Mouse (Mus musculus) liver, embryonic 12.5 days (tissue): ENCODE data around the gene C1ql4. TPM values are rescaled to one million over a fixed set of nuclear protein-coding genes. Genes with fewer than 3 reads are reported as not detected.

ENCODE experiments used
- ATAC-seq: fragments of 200-750 bp; cut with Nextera tagmentation; 2 replicates; pipeline ENCODE4 v1.8.0; 2017; ENCODE audit warnings: moderate number of reproducible peaks, mild to moderate bottlenecking, moderate library complexity
- H3K27ac ChIP-seq: fragments of 300-500 bp; sonication (generic); 2 replicates; pipeline ENCODE4 v1.5.1; 2016; ENCODE audit warnings: mild to moderate bottlenecking
- H3K27me3 ChIP-seq: fragments of 300-500 bp; sonication (generic); replicated peaks from 2 replicates; pipeline ENCODE4 v1.6.1; 2016; ENCODE audit warnings: mild to moderate bottlenecking, moderate library complexity
- H3K36me3 ChIP-seq: fragments of 300-500 bp; sonication (generic); 2 replicates; pipeline ENCODE4 v1.6.1; 2016; ENCODE audit warnings: mild to moderate bottlenecking, moderate library complexity
- H3K4me1 ChIP-seq: fragments of 300-500 bp; sonication (generic); 2 replicates; pipeline ENCODE4 v1.6.1; 2016
- H3K4me2 ChIP-seq: fragments of 300-500 bp; sonication (generic); 2 replicates; pipeline ENCODE4 v1.6.1; 2016; ENCODE audit warnings: mild to moderate bottlenecking, moderate library complexity
- H3K4me3 ChIP-seq: fragments of 300-500 bp; sonication (generic); 2 replicates; pipeline ENCODE4 v1.5.1; 2016; ENCODE audit warnings: mild to moderate bottlenecking, moderate library complexity
- H3K9ac ChIP-seq: fragments of 300-500 bp; sonication (generic); 2 replicates; pipeline ENCODE4 v1.6.1; 2016; ENCODE audit warnings: mild to moderate bottlenecking, moderate library complexity
- H3K9me3 ChIP-seq: fragments of 300-500 bp; sonication (generic); replicated peaks from 2 replicates; pipeline ENCODE4 v1.6.1; 2016; ENCODE audit warnings: mild to moderate bottlenecking, moderate library complexity
- WGBS: fragments of 180-500 bp; shearing (Covaris S2); methylation state at CpG from one replicate; pipeline ENCODE4 v1.1.7; 2016; ENCODE audit not compliant: insufficient replicate concordance; 5-methylcytosine and 5-hydroxymethylcytosine counted together
- polyA plus RNA-seq: library from polyadenylated mRNA; unstranded; fragments of >200 nt; fragmentation: Nextera tagmentation; extraction: Ambion mirVana; gene quantifications from 2 replicates; pipeline ENCODE4 v1.2.1, GENCODE M21; 2016

The C1ql4 gene
- polyA plus RNA-seq = 0.13 TPM in 1 of 2 replicates, not detected in the other

DNA sequence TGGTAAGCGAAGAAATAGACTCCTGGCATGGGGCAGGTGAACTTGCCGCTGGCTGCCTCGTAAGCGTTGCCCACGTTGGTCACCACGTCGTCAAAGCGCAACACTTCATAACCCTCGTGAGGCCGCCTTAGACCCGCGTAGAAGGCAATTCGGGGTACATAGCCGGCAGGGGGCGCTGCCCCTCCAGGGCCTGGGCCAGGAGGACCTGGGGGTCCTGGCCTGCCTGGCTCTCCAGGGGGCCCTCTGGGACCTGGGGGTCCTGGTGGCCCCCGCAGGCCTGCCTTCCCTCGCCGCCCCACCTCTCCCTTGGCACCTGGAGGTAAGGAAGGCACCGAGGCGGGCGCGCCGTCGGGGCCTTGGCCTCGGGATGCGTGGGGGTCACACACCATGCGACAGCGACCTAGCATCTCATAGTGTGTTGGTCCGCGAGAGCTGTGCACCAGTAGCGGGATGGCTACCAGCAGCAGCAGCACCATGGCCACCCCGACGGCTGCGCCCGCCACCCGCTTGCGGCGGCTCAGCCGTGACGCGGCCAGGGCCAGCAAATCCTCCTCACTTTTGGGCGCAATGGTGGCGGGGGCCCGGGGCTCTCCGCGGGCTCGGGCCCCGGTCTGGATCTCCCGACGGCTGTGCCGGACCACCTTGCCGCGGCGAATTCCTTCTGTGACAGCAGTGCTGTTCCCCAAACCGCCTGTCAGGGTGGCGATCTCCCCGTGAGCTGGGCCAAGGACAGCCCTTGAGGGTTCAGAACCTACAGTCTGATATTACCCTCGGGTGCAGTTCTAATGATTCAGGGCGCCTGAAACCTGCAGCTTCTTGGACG lies at the start of gene C1ql4:
TSS of gene C1ql4 (minus strand) at position 565 of the 823 bp plus-strand sequence.
- WGBS = 12% methylated on average over 58 of the region's 60 CpGs
- peak within 1 kb of the TSS; percentile 51 for H3K4me2 ChIP-seq
- peaks cover 30% of the 10 kb centered on the region for H3K4me1 ChIP-seq
- peaks cover 14% of the 10 kb centered on the region for H3K36me3 ChIP-seq
- H3K9ac ChIP-seq = no peak within 1 kb of the TSS
- no peaks in the 10 kb centered on the region for H3K9me3 ChIP-seq
- peak within 1 kb of the TSS; percentile 26 for H3K4me3 ChIP-seq
- H3K27ac ChIP-seq = no peak within 1 kb of the TSS
- peak; percentile 24; the same call in 1 of the 2 replicates for ATAC-seq
- peaks cover 96% of the 10 kb centered on the region for H3K27me3 ChIP-seq

DNA sequence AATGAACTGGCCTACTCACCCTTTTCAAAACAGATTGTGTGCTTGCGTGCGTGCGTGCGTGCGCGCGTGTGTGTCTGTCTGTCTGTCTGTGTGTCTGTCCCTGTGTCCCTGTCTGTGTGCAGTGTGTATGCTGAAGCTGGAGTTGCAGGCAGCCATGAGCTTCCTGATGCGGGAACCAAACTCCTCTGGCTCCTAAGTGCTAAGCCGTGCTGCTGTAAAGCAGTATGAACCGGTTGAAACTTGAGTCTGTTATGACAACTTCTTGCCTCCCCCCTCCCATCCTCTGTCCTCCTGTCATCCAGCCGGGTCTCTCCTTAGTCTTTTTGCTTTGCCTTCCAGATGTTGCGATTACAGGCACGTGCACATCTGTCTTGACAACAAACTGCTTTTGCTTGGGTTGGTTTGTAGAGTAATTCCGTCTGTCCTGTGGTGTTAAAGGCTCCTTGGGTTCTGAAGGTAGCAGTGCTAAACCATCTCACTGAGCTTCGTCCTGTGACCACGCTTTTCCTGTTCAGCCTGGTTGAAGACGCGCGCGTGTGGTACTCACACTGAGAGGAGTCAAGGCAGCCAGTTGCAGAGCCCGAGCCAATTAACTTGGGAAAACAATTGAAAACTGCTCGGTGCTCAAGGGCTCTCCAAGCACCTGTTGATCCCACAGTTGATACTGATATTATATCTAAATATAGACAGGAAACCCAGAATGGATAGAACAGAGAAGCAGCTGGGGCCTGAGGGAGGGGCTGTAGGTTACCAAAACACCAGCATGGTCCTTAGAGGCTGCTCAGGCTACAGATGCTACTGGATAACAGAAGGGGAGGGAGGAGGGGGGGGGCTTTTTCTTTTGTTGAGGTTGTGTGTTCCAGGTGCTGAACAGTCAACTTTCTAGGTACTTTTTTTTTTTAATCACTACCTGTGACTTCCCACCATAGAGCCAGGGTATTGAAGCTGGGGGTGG lies 42.6 kb upstream of the C1ql4 start:
- peaks cover 5% of the 10 kb centered on the region; the same call in 1 of the 2 replicates for H3K27me3 ChIP-seq
- no peak for ATAC-seq
- H3K4me1 ChIP-seq = peaks cover 45% of the 10 kb centered on the region
- H3K9ac ChIP-seq = no peak overlapping the region; the same call in 1 of the 2 replicates
- no peaks in the 10 kb centered on the region for H3K9me3 ChIP-seq
- WGBS = 60% methylated on average over 22 of the region's 22 CpGs
- H3K4me3 ChIP-seq = no peak overlapping the region
- 0 out of 2 replicates have a peak, but pooled peaks cover 8% of the 10 kb centered on the region for H3K36me3 ChIP-seq
- no peak overlapping the region for H3K27ac ChIP-seq
- H3K4me2 ChIP-seq = no peak overlapping the region

DNA sequence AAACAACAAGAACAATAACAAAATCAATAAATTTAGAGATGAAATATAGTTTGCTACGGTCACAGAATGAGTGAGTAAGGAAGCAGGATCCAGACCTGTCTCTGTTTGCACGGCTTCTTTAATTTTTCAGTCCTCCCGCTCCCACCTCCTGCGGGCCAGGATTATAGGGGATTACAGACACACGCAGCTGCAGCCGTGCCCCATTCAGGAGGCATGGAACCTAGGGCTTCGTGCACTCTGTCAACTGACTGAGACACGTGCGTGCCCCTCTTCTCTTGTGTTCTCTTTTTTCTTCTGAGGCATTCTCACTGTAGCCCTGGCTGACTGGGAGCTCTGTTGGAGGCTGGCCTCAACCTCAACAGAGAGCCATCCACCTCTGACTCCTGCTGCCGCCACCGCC lies 41.8 kb upstream of the C1ql4 start:
- Histone ChIP-seq H3K4me2 (no peak overlapping the region), H3K36me3 (0 out of 2 replicates have a peak, but pooled peaks cover 8% of the 10 kb centered on the region), H3K9ac (no peak overlapping the region), H3K27ac (no peak overlapping the region), H3K4me3 (no peak overlapping the region), H3K4me1 (peaks cover 45% of the 10 kb centered on the region), H3K27me3 (peaks cover 5% of the 10 kb centered on the region; the same call in 1 of the 2 replicates), H3K9me3 (no peaks in the 10 kb centered on the region)
- WGBS = 82% methylated on average over 11 of the region's 11 CpGs
- no peak for ATAC-seq

DNA sequence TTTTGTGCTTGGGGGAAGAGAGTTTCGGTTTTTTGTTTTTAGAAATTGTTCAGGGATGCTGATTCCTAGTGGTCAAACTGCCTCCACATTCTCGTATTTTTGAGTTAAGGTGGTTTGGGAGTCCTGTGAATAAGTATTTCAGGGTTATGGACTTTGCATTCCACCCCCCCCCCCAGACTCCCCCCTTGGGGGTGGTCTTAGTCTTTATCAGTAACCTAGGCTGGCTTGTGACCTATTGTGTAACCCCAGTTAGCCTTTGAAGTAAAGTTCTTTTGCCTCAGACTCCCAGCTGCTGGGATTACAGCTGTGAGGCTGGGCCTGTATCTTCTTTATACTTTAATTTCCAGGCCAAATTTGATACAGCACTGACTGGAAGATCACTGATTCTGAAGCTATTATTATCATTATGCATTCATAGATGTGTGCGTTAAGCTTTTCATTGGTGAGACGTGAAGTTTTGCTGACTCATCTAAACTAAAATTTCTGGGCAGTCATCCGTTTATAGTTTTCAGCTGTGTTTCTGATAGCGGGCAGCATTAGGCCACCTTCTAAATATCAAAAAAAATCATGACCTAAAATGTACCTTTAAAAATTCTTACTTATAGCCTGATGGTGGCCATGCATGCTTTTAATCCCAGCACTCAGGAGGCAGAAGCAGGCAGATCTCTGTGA lies 40.4 kb upstream of the C1ql4 start:
- H3K27ac ChIP-seq = no peak overlapping the region
- peaks cover 5% of the 10 kb centered on the region; the same call in 1 of the 2 replicates for H3K27me3 ChIP-seq
- ATAC-seq = no peak
- H3K4me3 ChIP-seq = peak overlapping the region; percentile 80; the same call in 1 of the 2 replicates
- 0 out of 2 replicates have a peak, but pooled peaks cover under 1% of the 10 kb centered on the region for H3K36me3 ChIP-seq
- H3K4me1 ChIP-seq = peaks cover 52% of the 10 kb centered on the region
- no peaks in the 10 kb centered on the region for H3K9me3 ChIP-seq
- no peak overlapping the region for H3K9ac ChIP-seq
- H3K4me2 ChIP-seq = peak overlapping the region; percentile 87
- 43% methylated on average over 6 of the region's 6 CpGs for WGBS

DNA sequence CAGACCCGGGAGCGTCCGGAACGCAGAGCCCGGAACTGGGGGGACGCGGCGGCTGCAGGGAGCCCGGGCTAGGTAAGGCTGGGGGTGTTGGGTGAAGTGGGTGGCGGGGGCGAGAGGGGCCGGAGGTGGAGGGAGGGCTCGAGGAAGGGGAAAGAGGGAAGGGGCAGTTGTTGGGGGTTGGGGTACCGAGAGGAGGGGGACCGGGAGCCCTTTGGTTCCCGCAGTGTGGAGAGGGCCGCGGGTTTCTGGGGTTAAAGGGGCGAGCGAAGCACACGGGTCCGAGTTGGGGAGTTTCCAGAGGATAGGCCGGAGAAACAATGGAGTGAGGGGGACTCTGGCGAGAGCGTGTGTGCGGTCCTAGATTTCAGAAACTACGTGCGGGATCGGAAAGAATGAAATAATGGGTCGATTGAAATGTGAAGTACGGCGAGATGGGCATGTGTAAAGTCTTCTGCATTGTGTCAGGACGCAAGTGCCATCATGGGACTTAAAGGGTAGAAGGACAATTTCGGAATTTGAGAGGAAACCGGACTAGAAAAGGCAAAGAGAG lies 39.3 kb upstream of the C1ql4 start:
- 0 out of 2 replicates have a peak, but pooled peaks have one; percentile 45 for ATAC-seq
- peak overlapping the region; percentile 80 for H3K4me3 ChIP-seq
- peak overlapping the region; percentile 87 for H3K4me2 ChIP-seq
- H3K27me3 ChIP-seq = peaks cover 5% of the 10 kb centered on the region; the same call in 1 of the 2 replicates
- no peaks in the 10 kb centered on the region for H3K36me3 ChIP-seq
- peak overlapping the region; percentile 79 for H3K27ac ChIP-seq
- WGBS = under 1% methylated on average over 35 of the region's 35 CpGs
- no peaks in the 10 kb centered on the region for H3K9me3 ChIP-seq
- H3K4me1 ChIP-seq = peaks cover 52% of the 10 kb centered on the region
- peak overlapping the region; percentile 82 for H3K9ac ChIP-seq

DNA sequence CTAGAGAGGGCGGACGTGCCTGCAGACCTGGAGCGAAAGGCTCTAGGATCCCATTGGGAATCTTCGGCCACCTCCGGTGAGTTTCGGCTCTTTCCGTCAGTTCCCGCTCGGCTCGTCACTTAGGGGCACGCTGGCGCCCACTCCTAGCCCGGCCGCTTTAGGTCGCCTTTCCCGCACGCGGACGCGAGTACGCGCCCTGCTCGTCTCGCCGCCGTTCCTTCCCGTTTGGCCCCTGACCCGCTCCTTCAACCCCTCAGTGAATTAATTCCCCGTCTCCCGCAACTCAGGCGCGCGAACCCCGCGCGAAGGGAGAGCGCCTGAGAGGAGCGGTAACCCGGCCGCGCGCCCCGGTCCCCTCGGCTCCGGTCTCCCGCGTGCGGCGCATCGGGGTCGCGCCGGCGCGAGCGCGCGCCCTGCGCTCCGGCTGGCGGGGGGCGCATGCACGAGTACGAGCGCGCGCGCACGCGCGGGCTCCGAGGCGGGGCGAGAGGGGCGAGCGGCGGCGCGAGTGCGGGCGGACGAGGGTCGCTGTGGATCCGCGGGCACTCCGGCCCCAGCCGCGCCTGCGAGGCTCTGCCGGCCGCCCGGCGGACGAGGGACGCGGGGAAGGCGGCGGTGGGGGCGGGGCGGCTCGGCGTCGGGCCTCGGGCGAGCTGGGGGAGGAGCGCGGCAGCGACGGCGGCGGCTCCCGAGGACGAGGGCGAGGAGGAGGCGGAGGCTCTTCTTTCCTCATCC lies 38.6 kb upstream of the C1ql4 start:
- no peaks in the 10 kb centered on the region for H3K9me3 ChIP-seq

DNA sequence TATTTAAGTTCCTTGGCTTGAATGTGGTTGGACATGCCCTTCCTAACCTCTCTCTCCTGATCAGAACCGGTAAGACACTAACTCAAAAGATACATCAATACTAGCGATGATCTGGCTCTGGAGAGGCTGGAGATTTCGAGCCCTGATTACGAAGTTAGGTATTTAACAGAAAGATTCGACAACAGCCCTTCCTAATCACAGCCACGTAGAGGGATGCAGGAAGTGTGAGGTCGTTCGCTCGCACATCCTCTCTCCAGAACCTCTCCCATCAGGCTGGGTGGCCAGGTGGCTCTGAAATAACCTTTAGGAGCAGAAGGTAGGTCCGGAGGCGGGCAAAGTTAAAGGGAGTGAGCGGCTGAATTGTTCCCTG lies 38.1 kb upstream of the C1ql4 start, which contains the start of gene Spats2:
TSS of gene Spats2 (plus strand) at position 206 of the 370 bp plus-strand sequence.
- 3% methylated on average over 12 of the region's 12 CpGs for WGBS
- Histone ChIP-seq H3K9ac (peak within 1 kb of the TSS; percentile 82), H3K4me3 (peak within 1 kb of the TSS; percentile 80), H3K4me1 (peaks cover 55% of the 10 kb centered on the region), H3K27me3 (peaks cover 13% of the 10 kb centered on the region), H3K36me3 (no peaks in the 10 kb centered on the region), H3K4me2 (peak within 1 kb of the TSS; percentile 87), H3K27ac (peak within 1 kb of the TSS; percentile 79), H3K9me3 (no peaks in the 10 kb centered on the region)
- ATAC-seq = no peak; the same call in 1 of the 2 replicates

More for the DNA sequence above, 38.6 kb upstream of the C1ql4 start:
- peak; percentile 66 for ATAC-seq
- no peaks in the 10 kb centered on the region for H3K36me3 ChIP-seq
- H3K9ac ChIP-seq = peak overlapping the region; percentile 82
- H3K27ac ChIP-seq = peak overlapping the region; percentile 79
- peak overlapping the region; percentile 87 for H3K4me2 ChIP-seq
- WGBS = under 1% methylated on average over 109 of the region's 115 CpGs
- peaks cover 7% of the 10 kb centered on the region for H3K27me3 ChIP-seq
- H3K4me1 ChIP-seq = peaks cover 54% of the 10 kb centered on the region
- peak overlapping the region; percentile 80 for H3K4me3 ChIP-seq

DNA sequence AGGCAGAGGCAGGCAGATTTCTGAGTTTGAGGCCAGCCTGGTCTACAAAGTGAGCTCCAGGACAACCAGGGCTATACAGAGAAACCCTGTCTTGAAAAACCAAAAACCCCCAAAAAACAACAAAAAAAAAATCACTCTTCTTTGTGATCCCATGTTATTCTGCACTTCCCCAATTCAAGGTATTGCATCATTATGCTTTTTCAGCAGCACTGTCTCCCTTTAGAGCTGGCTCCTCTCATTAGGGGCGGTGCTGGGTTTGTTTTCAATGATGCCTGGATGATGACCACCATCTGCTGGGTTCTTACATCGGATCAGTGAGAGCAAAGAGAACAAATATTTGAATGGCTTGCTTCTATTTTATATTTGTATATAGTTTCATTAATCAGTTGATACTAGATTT lies 35.0 kb upstream of the C1ql4 start:
- no peaks in the 10 kb centered on the region for H3K9me3 ChIP-seq
- peaks cover 33% of the 10 kb centered on the region for H3K4me1 ChIP-seq
- ATAC-seq = no peak
- H3K36me3 ChIP-seq = no peaks in the 10 kb centered on the region
- H3K27ac ChIP-seq = no peak overlapping the region
- no peak overlapping the region for H3K9ac ChIP-seq
- H3K4me2 ChIP-seq = no peak overlapping the region
- 72% methylated on average over 2 of the region's 2 CpGs for WGBS
- H3K27me3 ChIP-seq = peaks cover 13% of the 10 kb centered on the region
- H3K4me3 ChIP-seq = no peak overlapping the region

DNA sequence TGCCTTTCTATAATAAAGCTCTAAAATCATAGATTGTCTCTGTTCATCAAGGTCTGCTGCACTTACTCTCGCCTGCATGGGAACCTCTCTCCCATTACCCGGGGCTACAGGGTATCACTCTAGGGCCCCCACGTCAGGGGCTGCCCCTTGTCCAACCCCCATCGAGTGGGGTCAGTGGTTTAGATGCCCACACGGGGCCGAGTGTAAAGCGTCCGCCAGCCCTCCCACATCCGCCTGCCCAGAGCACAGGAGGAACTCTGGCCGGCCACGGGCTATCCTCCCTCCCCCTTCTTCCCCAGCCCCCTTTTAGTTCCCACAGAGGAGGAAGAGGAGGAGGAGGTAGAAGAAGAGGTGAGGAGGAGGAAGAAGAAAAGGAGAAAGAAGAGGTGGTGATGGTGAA lies 33.2 kb upstream of the C1ql4 start:
- no peaks in the 10 kb centered on the region for H3K36me3 ChIP-seq
- peaks cover 9% of the 10 kb centered on the region for H3K27me3 ChIP-seq
- H3K27ac ChIP-seq = no peak overlapping the region
- peak overlapping the region; percentile 25 for H3K4me2 ChIP-seq
- no peak overlapping the region for H3K4me3 ChIP-seq
- ATAC-seq = no peak
- no peaks in the 10 kb centered on the region for H3K9me3 ChIP-seq
- H3K9ac ChIP-seq = no peak overlapping the region
- peaks cover 28% of the 10 kb centered on the region for H3K4me1 ChIP-seq
- 9% methylated on average over 11 of the region's 11 CpGs for WGBS

DNA sequence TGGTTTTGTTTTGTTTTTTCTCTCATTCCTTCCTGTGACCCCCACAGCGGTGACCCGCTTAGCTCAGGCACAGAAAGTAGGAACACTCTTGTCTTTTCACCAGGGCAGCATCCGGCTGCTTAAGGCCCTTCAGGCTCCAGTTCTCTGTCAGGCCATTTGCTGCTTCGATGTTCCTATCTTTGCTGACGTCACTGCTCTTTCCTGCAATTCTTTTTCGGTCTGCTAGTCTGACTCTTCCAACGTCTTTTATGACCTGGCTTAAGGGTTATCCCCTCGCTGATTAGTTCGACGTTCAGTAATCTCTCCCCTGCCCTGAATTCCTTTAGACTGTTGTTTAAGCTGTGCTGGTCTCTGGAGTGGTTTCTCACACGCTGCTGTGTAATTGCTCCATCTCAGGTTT lies 28.9 kb upstream of the C1ql4 start:
- H3K4me2 ChIP-seq = 0 out of 2 replicates have a peak overlapping the region, but pooled peaks have one; percentile 3
- 30% methylated on average over 11 of the region's 11 CpGs for WGBS
- ATAC-seq = no peak
- H3K36me3 ChIP-seq = no peaks in the 10 kb centered on the region
- H3K27ac ChIP-seq = no peak overlapping the region
- H3K4me1 ChIP-seq = peaks cover 36% of the 10 kb centered on the region
- no peaks in the 10 kb centered on the region for H3K9me3 ChIP-seq
- no peak overlapping the region for H3K4me3 ChIP-seq
- peaks cover 9% of the 10 kb centered on the region for H3K27me3 ChIP-seq
- H3K9ac ChIP-seq = no peak overlapping the region
